Mouse (Mus musculus): Measurements from ENCODE around the gene Gm28308. TPM values are rescaled to one million over a fixed set of nuclear protein-coding genes. Genes with fewer than 3 reads are reported as not detected.

Gene Gm28308
- polyA plus RNA-seq, 1 experiment from 2014 or later = not detected

- no peak for DNase-seq
- Histone ChIP-seq H3K9ac (no peak overlapping the region), H3K4me1 (replicated peaks) (peaks cover 8% of the 10 kb centered on the region; the same call in 1 of the 2 replicates), H3K4me3 (replicated peaks) (no peak overlapping the region), H3K4me2 (no peak overlapping the region), H3K27me3 (peaks cover 100% of the 10 kb centered on the region), H3K36me3 (no peaks in the 10 kb centered on the region), H3K27ac (no peak overlapping the region), H3K9me3 (replicated peaks) (no peaks in the 10 kb centered on the region)
- 10% methylated on average over 55 of the region's 55 CpGs for WGBS (ENCODE audit: insufficient replicate concordance)
- ATAC-seq (ENCODE audit: low read depth) = no peak
Observed at GRCm38 (mm10) chr6:52205638-52206621, 7.2 kb downstream of the Gm28308 start.

- DNase-seq = no peak
- no peak overlapping the region for H3K27ac ChIP-seq
- H3K4me2 ChIP-seq = no peak overlapping the region
Observed at GRCm38 (mm10) chr6:52205221-52205620, 7.9 kb downstream of the Gm28308 start.

GRCm38 (mm10) chr6:52204050-52204752 lies 8.9 kb downstream of the Gm28308 start, which contains the start of gene Hoxa5:
TSS of gene Hoxa5 (minus strand) at chr6:52204587.
- no peak for DNase-seq
- Histone ChIP-seq H3K27ac (no peak within 1 kb of the TSS), H3K27me3 (peaks cover 100% of the 10 kb centered on the region)

More at GRCm38 (mm10) chr6:52205221-52205620, 7.9 kb downstream of the Gm28308 start:
- ATAC-seq (ENCODE audit: low read depth) = no peak
- Histone ChIP-seq H3K4me3 (replicated peaks) (no peak overlapping the region), H3K36me3 (no peaks in the 10 kb centered on the region), H3K9me3 (replicated peaks) (no peaks in the 10 kb centered on the region), H3K9ac (no peak overlapping the region), H3K4me1 (replicated peaks) (peaks cover 8% of the 10 kb centered on the region; the same call in 1 of the 2 replicates), H3K27me3 (peaks cover 100% of the 10 kb centered on the region)
- 11% methylated on average over 14 of the region's 14 CpGs for WGBS (ENCODE audit: insufficient replicate concordance)

GRCm38 (mm10) chr6:52203371-52204049 lies 9.6 kb downstream of the Gm28308 start:
- H3K4me2 ChIP-seq = peak overlapping the region; percentile 63
- H3K36me3 ChIP-seq = no peaks in the 10 kb centered on the region
- ATAC-seq (ENCODE audit: low read depth) (no peak), DNase-seq (no peak)
- H3K4me3 ChIP-seq (replicated peaks) = peak overlapping the region; percentile 53
- H3K9ac ChIP-seq = peak overlapping the region; percentile 59
- no peak overlapping the region for H3K27ac ChIP-seq
- peaks cover 8% of the 10 kb centered on the region; the same call in 1 of the 2 replicates for H3K4me1 ChIP-seq (replicated peaks)
- WGBS (ENCODE audit: insufficient replicate concordance) = 1% methylated on average over 46 of the region's 46 CpGs
- peaks cover 100% of the 10 kb centered on the region for H3K27me3 ChIP-seq
- H3K9me3 ChIP-seq (replicated peaks) = no peaks in the 10 kb centered on the region

More at GRCm38 (mm10) chr6:52204050-52204752, 8.9 kb downstream of the Gm28308 start, which contains the start of gene Hoxa5:
- Histone ChIP-seq H3K4me3 (replicated peaks) (peak within 1 kb of the TSS; percentile 53), H3K9ac (peak within 1 kb of the TSS; percentile 59), H3K9me3 (replicated peaks) (no peaks in the 10 kb centered on the region), H3K36me3 (no peaks in the 10 kb centered on the region), H3K4me2 (peak within 1 kb of the TSS; percentile 63), H3K4me1 (replicated peaks) (peaks cover 8% of the 10 kb centered on the region; the same call in 1 of the 2 replicates)
- ATAC-seq (ENCODE audit: low read depth) = no peak
- WGBS (ENCODE audit: insufficient replicate concordance) = under 1% methylated on average over 65 of the region's 65 CpGs

- Histone ChIP-seq H3K4me1 (replicated peaks) (peaks cover 8% of the 10 kb centered on the region; the same call in 1 of the 2 replicates), H3K4me3 (replicated peaks) (peak overlapping the region; percentile 53), H3K4me2 (peak overlapping the region; percentile 63), H3K36me3 (no peaks in the 10 kb centered on the region), H3K9ac (peak overlapping the region; percentile 59; the same call in 1 of the 2 replicates), H3K9me3 (replicated peaks) (no peaks in the 10 kb centered on the region), H3K27me3 (peaks cover 100% of the 10 kb centered on the region), H3K27ac (no peak overlapping the region)
- no peak for DNase-seq
- ATAC-seq (ENCODE audit: low read depth) = no peak
- WGBS (ENCODE audit: insufficient replicate concordance) = under 1% methylated on average over 10 of the region's 10 CpGs
Observed at GRCm38 (mm10) chr6:52203121-52203370, 10.1 kb downstream of the Gm28308 start.

GRCm38 (mm10) chr6:52202362-52203120 lies 10.6 kb downstream of the Gm28308 start:
- H3K4me1 ChIP-seq (replicated peaks) = peaks cover 8% of the 10 kb centered on the region; the same call in 1 of the 2 replicates
- H3K27me3 ChIP-seq = peaks cover 100% of the 10 kb centered on the region
- H3K36me3 ChIP-seq = no peaks in the 10 kb centered on the region
- WGBS (ENCODE audit: insufficient replicate concordance) = 17% methylated on average over 22 of the region's 22 CpGs
- H3K4me2 ChIP-seq = peak overlapping the region; percentile 63
- H3K9ac ChIP-seq = no peak overlapping the region; the same call in 1 of the 2 replicates
- no peak overlapping the region for H3K27ac ChIP-seq
- ATAC-seq (ENCODE audit: low read depth) (no peak), DNase-seq (no peak)
- peak overlapping the region; percentile 53 for H3K4me3 ChIP-seq (replicated peaks)
- no peaks in the 10 kb centered on the region for H3K9me3 ChIP-seq (replicated peaks)

- H3K27ac ChIP-seq = no peak overlapping the region
- no peaks in the 10 kb centered on the region for H3K36me3 ChIP-seq
- no peak overlapping the region for H3K4me2 ChIP-seq
- DNase-seq = no peak
- peaks cover 8% of the 10 kb centered on the region; the same call in 1 of the 2 replicates for H3K4me1 ChIP-seq (replicated peaks)
- H3K9me3 ChIP-seq (replicated peaks) = no peaks in the 10 kb centered on the region
- no peak overlapping the region for H3K4me3 ChIP-seq (replicated peaks)
- 67% methylated on average over 1 of the region's 1 CpGs for WGBS (ENCODE audit: insufficient replicate concordance)
- peaks cover 100% of the 10 kb centered on the region for H3K27me3 ChIP-seq
- H3K9ac ChIP-seq = no peak overlapping the region
- no peak for ATAC-seq (ENCODE audit: low read depth)
Observed at GRCm38 (mm10) chr6:52201269-52201668, 11.9 kb downstream of the Gm28308 start.

GRCm38 (mm10) chr6:52200751-52201250 lies 12.3 kb downstream of the Gm28308 start:
- Histone ChIP-seq H3K4me1 (replicated peaks) (peaks cover 8% of the 10 kb centered on the region; the same call in 1 of the 2 replicates), H3K4me2 (no peak overlapping the region), H3K36me3 (no peaks in the 10 kb centered on the region), H3K27me3 (peaks cover 100% of the 10 kb centered on the region), H3K9ac (no peak overlapping the region), H3K27ac (no peak overlapping the region), H3K4me3 (replicated peaks) (no peak overlapping the region), H3K9me3 (replicated peaks) (no peaks in the 10 kb centered on the region)
- DNase-seq (no peak), ATAC-seq (ENCODE audit: low read depth) (no peak)
- 39% methylated on average over 10 of the region's 10 CpGs for WGBS (ENCODE audit: insufficient replicate concordance)

- ATAC-seq (ENCODE audit: low read depth) (no peak), DNase-seq (no peak)
- Histone ChIP-seq H3K27me3 (peaks cover 100% of the 10 kb centered on the region), H3K4me2 (no peak overlapping the region), H3K9ac (no peak overlapping the region), H3K4me3 (replicated peaks) (no peak overlapping the region), H3K4me1 (replicated peaks) (peaks cover 8% of the 10 kb centered on the region; the same call in 1 of the 2 replicates), H3K36me3 (no peaks in the 10 kb centered on the region), H3K27ac (no peak overlapping the region; the same call in 1 of the 2 replicates), H3K9me3 (replicated peaks) (no peaks in the 10 kb centered on the region)
- 35% methylated on average over 29 of the region's 30 CpGs for WGBS (ENCODE audit: insufficient replicate concordance)
Observed at GRCm38 (mm10) chr6:52200073-52200750, 12.9 kb downstream of the Gm28308 start.

- 11% methylated on average over 10 of the region's 10 CpGs for WGBS (ENCODE audit: insufficient replicate concordance)
- H3K4me3 ChIP-seq (replicated peaks) = no peak overlapping the region
- ATAC-seq (ENCODE audit: low read depth) = no peak
- peaks cover 2% of the 10 kb centered on the region for H3K4me1 ChIP-seq (replicated peaks)
- DNase-seq = no peak
- peaks cover 99% of the 10 kb centered on the region for H3K27me3 ChIP-seq
- H3K27ac ChIP-seq = no peak overlapping the region
- H3K9me3 ChIP-seq (replicated peaks) = no peaks in the 10 kb centered on the region
- H3K9ac ChIP-seq = no peak overlapping the region
- H3K4me2 ChIP-seq = no peak overlapping the region
- H3K36me3 ChIP-seq = no peaks in the 10 kb centered on the region
Observed at GRCm38 (mm10) chr6:52197271-52197670, 15.9 kb downstream of the Gm28308 start.

Data from liver, embryonic 13.5 days (tissue).